Mouse (Mus musculus): ENCODE results near the gene Prodh2.
"Not testable (repeated sequence)": the region's sequence is repeated elsewhere in the genome, so short reads cannot be mapped to it uniquely, and the experiment has no call there.

Prodh2 gene

DNA sequence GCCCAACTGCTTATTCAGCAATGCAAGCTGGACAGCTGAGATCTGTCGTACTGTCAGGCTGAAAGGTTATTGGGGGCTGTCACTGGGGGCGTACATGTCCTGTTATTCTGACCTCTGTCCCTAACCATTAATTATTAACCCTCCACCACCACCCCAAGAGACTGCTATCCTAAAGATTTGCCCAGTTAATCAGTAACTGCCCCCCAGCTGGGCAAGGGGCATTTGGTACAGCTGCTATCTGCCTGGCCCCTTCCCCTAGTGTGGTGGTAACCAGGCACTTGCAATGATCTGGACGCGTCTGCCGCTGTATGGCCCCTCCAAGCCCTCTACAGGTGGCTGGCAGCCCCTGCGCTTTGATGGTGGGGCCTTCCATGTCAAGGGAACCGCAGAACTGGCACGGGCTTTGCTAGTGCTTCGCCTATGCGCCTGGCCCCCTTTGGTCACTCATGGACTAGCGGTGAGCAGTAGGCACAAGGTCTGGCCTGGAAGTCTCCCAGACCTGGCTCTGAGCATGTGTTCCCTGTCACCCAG, at the start of gene Prodh2:
Gene Prodh2 (plus strand): TSS at position 222 of the 531 bp plus-strand sequence.
- no peak for DNase-seq (ENCODE audit: low spot score in 2 of 2)

DNA sequence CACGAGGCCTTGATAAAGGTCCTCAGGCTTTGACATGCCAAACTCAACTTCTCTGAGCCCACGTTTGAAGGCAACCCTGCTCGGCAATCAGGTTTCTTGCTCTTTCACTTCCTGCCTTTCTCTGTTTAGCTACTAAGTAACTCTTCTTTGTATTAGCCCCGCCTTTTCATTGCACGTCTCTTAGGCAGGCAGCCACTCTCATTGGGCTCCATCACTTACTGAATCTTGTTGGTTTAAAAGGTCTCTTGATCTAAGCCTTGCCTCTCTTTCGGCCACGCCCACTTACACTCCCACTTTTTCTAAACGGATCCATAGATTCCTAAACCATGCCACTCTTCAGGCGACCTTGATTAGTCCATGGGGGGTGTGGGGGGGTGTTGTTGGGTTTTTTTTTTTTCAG, 49.7 kb upstream of the Prodh2 start:
- DNase-seq (ENCODE audit: low spot score in 2 of 2), result no peak

DNA sequence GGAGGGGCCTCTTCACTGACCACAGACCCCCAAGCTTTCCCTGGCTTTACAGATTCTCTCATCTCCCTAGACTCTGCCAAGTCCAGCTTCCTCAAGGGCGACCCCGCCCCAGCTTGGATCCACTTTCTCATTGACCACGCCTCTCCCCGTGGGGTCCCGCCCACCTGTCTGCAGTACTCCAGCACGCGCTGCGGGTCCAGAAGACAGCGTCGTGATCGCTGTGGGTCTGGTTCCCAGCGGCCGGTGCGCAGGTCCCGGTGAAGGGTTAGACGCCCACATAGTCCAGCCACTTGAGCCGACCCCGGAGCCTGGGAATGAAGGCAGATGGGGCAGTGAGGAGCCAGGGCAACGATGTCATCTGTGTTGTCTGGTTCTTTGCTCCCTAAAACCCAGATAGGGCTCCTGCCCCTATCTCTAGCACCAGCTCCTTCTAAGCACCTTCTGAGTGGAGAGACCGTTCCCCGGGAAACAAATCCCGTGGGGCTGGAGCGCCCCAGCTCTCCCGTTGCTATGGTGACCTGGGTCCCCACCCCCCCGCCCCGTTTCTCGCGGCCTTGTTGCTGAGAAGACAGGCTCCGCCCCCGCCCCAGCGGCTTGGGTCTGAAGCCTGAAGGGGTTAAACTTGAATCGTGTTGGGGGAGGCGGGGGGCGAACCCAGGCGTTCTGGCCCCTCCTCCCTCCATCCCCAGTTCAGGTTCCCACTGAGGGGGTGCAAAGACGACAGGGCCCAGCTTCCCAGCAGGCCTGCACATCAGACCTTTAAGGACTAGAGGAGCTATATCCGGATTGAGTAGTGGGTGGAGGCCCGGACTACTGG, 49.1 kb upstream of the Prodh2 start:
- DNase-seq (ENCODE audit: low spot score in 2 of 2), result no peak

DNA sequence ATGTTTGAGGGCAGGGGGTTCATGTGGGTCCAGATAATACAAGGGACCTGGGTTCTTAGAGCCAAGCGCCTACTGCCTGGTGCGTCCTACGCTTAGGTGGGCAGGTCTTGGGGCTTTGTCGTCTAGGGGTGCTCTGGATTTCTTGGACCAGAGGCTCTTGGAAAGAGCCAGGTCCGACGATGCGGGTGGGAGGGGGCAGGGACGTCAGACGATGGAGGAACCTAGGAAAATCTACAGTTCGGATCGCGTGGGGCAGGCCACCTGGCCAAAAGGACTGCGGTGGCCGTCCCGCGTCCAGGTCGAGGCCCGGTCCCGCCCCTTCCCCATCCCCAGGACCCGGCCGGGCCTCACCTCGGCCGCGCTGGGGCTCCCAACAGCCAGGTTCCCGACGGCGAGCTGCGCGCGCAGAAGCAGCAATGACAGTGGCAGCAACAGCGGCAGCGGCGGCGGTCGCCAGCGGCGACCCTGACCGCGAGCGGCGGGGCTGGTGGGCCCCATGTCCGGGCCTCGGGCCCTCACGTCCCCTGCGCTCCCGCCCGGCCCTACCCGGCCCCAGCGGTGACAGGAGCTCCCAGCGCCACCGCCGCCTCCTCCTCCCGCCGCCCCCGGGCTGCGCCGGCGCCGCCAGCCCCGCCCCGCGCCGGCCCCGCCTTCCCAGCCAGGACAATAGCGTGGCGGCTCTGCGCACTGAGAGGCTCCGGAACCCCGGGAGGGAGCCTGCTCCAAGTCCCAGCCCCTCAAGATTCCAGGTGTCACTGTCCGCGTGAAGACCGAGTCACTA, 48.3 kb upstream of the Prodh2 start, which contains the start of gene Aplp1:
Gene Aplp1 (minus strand): TSS at position 565 of the 781 bp plus-strand sequence.
- no peak for DNase-seq (ENCODE audit: low spot score in 2 of 2)

DNA sequence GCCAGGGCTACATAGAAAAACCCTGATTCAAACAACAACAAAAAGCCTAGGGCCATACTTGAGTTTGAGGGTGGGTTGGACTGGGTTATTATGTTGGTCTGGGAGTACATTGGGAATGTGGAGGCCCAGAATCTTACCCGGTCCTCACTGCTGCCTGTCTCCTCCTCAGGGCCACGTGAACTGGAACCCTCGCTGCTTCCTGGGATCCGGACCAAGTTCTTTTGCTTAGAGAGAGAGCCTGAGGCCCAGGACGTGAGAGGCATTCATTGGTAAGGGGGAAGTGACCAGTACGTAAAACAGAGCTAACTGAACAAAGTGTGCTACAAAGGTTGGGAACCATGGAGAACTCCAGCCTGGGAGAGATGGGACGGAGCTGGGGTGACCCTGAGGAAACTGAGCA, 43.2 kb upstream of the Prodh2 start:
- no peak for DNase-seq (ENCODE audit: low spot score in 2 of 2)

DNA sequence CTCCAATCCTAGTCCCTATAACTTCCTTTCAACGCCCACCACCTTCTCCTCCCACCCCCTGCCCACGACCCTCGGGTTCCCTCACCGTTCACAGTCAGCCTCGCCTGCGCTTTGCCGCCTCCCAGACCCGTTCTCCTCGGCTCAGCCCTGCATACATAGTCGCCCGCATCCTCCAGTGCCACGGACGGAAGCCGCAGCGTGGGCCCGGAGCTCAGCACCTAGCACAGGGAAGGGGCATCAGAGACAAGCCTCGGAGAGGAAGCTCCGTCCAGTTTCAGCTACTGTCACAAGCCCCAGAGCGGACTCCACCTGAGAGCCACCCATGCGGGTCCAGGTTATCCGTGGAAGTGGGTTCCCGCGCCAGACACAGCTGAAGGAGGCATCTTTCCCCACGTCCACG, 40.1 kb upstream of the Prodh2 start:
- no peak for DNase-seq (ENCODE audit: low spot score in 2 of 2)

DNA sequence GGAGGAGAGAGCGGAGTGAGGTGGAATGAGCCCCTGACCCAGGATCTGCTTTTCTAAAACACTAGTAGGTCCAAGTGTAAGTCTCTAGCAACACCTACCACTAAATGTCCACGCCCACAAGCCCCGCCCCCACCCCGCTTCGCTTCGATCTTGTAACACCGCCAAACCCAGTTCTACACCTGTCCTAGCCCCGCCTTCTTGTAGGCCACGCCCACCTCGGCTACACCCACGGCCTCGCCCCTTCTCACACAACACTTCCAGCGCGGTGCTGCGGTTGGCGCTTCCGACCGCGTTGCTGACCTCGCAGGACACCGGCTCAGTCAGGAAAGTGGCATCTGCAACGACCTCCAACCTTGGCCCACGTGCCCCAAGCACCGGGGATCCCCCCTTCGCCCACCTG, 39.7 kb upstream of the Prodh2 start:
- DNase-seq (ENCODE audit: low spot score in 2 of 2), result peak in 1 of 2 experiments; percentile 35

DNA sequence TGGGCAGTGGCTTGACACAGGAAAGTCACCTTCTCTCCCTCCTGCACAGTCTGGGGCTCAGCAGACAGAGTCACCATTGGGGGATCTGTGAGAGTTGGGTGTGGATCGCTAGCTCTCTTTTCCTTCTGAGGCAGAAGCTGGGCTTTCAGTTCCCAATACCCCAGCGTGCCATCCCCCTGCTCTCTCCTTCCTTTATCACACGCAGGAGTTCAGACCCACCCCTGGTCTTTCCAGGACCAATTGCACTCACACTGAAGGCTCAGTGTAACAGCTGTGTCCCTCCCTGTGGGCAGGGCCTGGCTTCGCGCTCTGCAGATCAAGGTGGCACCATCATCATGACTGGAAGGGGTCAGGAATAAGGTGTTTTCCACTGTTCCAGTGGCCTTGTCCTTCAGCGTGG, 39.2 kb upstream of the Prodh2 start:
- DNase-seq (ENCODE audit: low spot score in 2 of 2), result no peak

DNA sequence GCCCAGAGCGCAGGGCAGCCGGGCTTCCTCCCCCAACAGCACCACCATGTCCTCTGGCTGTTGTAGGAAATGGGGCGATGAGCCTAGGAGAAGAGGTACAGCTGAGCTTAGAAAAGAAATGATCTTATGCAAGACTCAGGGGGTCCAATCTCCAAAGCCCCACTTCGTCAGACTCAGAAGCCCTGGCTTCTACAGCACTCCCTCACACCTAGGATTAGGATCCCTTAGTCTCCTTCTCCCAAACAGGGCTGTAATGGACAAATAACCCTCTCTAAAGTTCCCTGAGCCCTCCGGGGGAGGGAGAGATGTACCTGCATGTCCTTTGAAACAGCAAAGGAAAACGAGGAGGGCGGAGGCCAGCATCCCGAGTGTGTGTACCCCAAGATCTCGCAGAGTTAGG, 36.9 kb upstream of the Prodh2 start:
- DNase-seq (ENCODE audit: low spot score in 2 of 2), result no peak

DNA sequence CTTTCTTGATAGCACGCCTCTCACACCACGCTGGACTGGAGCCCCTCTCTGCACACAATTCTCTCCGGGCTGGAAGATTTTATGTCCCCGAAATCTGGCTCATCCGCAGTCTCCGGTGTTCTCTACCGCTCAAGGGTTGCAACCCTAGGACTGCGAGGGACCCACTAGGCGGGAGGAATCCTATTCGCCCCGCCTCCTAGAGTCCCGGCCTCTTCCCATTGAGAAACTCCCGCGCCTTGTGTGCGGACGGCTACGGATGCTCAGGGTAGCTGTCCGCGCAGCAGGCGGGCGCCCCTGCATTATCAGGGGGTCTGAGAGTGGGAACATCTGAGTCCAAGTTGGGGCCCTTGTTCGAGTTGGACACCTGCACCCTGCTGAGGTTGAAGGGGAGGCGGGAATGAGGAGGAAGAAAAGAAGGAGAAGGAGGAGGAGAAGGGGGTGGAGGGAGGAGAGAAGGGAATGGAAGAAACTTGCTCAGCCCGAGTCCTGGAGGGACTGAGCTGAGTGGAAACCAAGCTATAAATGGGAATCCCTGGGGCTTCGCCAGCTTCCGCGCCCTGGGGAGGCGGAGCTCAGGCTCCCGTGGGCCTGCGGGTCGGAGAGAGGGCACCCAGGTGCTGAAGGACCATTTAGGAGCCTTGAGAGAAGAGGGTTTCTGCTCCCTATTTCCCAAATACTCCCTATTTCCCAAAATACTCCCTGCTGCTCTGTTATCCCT, 36.4 kb upstream of the Prodh2 start:
- no peak for DNase-seq (ENCODE audit: low spot score in 2 of 2)

DNA sequence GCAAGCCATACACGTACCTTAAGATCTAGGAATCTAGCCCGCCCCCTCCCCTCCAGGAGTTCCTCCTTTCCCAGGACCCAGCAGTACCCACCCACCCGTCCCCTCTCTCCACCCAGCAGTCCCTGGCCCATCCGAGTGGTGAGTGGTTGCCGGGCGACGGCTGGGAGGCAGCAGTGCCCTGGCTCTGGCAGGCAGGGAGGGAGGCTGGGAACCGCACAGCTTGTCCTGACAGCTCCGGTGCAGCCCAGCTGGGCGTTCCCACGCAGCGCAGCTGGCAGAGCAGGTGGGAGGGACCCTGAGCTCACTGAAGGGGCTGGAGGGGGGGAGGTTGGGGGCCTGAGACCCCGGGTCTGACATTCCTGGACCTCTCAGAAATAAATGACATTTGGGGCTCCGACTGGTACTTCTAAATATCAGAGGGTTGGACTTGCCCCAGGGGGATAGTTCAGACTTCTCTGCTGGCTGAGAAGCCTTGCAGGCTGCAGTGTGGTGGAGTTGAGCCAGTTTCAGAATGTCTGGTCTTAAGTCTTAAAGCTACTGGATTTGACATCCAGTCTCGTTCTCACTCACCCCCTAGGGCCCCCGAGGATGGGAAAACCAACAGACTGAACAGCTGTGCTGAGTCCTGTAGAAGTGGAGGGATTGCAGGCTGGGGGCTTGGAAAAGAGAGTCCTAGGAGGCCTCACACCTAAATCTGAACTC, 35.6 kb upstream of the Prodh2 start, which contains the start of the genes Kirrel2 and Nphs1:
Gene Kirrel2 (minus strand): TSS at position 62 of the 702 bp plus-strand sequence.
Gene Nphs1 (plus strand): TSS at position 687 of the 702 bp plus-strand sequence.
- no peak for DNase-seq (ENCODE audit: low spot score in 2 of 2)

DNA sequence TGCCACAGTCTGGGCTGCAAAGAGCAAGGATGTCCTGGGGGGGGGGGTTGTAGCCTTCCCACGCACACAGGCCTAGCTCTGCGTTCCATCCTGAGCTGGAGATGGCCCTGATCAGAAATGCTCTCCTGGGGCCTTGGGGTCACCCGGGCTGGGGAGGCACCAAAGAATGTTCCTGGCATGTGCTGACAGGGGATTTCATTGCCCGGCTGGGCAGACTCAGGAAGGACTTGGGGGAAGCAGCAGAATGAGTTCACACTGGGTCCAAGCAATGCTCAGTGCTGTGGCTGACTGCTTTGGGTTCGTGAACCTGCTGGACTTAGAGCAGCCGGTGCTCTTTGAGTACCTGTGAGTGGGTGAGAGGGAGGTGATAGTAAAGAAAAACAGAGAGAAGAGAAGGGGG, 33.9 kb upstream of the Prodh2 start:
- no peak for DNase-seq (ENCODE audit: low spot score in 2 of 2)

DNA sequence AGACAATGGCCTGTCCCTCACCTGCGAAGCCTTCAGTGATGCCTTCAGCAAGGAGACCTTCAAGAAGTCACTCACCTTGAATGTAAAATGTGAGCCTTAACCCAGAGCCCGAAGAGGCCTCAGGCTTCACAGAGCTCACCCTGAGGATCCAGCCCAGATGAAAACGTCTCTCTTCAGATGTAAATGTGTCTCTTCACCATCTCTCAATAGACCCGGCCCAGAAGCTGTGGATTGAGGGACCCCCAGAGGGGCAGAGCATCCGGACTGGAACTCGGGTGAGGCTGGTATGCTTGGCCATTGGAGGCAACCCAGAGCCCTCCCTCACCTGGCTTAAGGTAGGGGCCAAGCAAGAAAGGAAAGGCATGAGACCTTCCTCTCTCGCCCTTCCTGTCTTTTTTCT, 29.9 kb upstream of the Prodh2 start:
- DNase-seq (ENCODE audit: low spot score in 2 of 2), result no peak

DNA sequence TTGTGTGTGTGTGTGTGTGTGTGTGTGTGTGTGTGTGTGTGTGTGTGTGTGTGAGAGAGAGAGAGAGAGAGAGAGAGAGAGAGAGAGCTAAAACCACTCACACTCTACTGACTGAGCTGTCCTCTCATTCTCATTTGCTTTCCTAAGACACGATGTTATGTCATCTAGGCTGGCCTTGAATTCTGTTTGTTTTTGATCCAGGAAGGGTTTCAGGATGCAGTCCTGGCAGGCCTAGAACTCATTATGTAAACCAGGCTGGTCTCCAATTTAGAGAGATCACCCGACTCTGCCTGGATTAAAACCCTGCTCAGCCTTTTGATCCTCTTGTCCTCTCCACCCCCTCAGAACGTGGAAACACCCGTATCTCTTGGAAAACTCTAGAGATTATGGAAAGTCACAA, 29.4 kb upstream of the Prodh2 start:
- no peak for DNase-seq (ENCODE audit: low spot score in 2 of 2)

DNA sequence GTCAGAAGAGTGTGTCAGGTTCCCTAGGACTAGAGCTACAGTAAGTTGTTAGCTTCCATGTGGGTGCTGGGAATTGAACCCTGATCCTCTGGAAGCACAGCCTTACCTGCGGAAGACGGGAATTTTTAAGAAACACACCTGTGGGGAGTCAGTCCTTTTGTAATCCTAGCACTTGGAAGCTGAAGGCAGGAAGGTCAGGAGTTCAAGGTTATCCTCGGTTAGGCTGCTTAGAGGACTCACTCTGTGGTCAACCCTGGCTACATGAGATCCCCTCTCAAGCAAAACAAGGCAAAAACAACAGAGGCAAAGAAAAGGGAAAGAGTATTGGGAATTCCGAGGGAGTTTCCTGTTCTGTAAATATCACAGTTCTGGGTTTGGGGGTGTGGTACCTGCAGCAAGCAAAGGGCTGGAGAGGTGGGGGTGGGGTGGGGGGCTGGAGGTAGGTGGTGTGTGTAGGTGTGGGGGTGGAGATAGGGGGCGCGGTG, 28.6 kb upstream of the Prodh2 start:
- DNase-seq (ENCODE audit: low spot score in 2 of 2), result no peak

DNA sequence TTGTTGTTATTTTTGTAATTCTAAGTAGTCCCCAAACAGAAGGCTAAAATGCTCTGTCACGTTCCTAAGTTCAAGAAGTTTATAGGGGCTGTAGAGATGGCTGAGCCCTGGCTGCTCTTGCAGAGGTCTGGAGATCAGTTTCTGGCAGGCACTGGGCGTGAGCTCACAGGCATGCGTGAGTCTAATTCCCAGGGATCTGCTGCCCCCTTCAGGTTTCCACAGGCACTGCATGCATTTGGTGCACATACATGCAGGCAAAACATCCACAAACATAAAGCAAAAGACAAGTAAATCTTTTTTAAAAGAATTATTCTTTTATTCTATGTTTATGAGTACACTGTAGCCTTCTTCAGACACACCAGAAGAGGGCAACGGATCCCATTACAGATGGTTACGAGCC, 21.0 kb upstream of the Prodh2 start:
- DNase-seq (ENCODE audit: low spot score in 2 of 2), result peak in 1 of 2 experiments; percentile 45

DNA sequence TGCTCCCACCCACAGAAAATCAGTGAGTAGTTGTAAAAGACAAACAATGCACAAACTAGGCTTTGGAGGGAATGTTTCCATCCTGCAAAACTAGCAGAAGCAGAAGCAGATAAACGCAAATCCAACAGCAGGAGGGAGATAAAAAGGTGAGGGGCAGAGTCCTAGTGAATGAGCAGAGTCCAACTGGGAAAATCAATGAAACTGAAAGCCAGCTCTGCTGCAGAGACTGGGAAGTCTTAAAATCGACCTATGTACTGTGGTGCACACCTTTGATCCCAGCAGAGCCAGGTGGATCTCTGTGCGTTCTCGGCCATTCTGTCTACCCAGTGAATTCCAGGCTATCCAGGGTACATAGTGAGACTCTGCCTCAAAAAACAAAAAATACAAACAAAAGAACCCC, 18.4 kb upstream of the Prodh2 start:
- DNase-seq (ENCODE audit: low spot score in 2 of 2), result no peak

DNA sequence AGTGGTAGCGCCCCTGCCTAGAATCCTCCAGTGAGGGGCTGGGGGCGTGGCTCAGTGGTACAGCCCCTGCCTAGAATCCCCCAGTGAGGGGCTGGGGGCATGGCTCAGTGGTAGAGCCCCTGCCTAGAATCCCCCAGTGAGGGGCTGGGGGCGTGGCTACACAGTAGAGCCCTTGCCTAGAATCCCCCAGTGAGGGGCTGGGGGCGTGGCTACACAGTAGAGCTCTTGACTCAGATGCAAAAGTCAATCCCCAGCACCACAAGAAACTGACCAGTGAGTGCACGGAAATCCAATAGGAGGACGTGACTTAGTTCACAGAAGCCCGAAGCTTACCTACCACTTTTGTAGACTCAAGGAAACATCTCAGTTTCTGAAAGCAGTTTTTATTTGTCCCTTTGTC, 17.3 kb upstream of the Prodh2 start:
- not testable (repeated sequence) for DNase-seq (ENCODE audit: low spot score in 2 of 2)

DNA sequence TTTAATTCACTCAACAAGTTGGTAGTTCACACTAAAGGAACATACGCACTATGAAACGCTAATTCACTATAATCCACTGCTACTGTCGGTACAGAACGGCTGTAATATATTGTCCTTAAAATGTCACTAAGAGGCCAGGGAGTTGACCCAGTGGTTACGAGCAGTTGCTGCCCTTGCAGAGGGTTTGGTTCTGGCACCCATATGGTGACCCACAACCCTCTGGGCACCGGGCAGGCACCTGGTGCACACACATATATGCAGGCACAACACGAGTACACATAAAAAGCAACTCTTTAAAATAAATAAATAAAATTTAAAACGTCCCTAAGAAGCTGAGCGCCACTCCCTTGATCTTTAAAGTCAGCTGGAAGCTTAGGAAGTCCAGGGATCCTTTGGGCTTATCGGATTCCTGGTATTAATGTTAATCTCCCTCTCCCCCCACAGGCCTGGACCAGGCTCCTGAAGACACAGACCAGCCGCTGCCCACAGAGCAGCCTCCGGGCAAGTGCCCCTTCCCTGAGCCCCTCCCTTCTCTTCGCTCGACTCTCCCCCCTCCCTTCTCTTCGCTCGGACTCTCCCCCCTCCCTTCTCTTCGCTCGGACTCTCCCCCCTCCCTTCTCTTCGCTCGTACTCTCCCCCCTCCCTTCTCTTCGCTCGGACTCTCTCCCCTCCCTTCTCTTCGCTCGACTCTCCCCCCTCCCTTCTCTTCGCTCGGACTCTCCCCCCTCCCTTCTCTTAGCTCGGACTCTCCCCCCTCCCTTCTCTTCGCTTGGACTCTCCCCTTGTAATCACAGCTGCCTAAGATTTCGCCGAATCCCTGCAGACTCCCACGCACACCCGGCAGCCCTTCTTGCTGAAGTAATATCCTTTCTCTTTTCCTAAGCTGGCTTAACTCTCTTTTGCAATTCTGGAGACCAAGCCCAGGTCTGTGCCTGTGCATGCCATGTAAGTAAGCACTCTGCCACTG, 15.7 kb upstream of the Prodh2 start:
- no peak for DNase-seq (ENCODE audit: low spot score in 2 of 2)

DNA sequence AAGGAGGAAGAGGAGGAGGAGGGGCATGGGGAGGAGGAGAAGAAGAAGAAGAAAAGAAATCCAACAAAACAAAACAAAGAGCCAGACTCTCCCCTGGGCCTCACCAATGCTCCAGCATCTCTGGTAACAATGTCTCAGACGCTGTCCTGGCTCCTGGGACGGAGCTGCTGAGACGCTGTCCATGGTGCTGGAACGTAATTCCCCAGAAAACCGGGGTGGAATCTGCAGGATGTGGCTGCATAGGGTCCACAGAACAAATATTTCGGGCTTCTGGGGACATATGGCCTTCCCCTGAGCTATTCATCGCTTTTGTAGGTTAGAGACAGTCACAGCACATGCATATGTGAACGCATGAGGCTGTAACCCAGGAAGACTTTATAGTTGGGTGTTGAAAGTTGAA, 9.2 kb upstream of the Prodh2 start:
- no peak for DNase-seq (ENCODE audit: low spot score in 2 of 2)
